Mouse (Mus musculus) layer of hippocampus, adult 11-12 months (tissue): ENCODE measurements at regions not wholly inside any gene's neighbourhood (a gene's known extent, or its start where the extent isn't known, plus 50 kb on each side); places are given as distances from the start of the nearest gene placed in this dataset.
"Not testable (repeated sequence)": the region's sequence is repeated elsewhere in the genome, so short reads cannot be mapped to it uniquely, and the experiment has no call there.

Experiments
- DNase-seq: peaks from one replicate; pipeline ENCODE4 v3.0.0; 2022; ENCODE audit warnings: low spot score

- no peak for DNase-seq
These were observed 559.2 kb upstream of the 2610301B20Rik start for GRCm38 (mm10) chr4:10315144-10315543.

- DNase-seq, result no peak
These were observed 558.4 kb upstream of the 2610301B20Rik start for GRCm38 (mm10) chr4:10315875-10316274.

DNA sequence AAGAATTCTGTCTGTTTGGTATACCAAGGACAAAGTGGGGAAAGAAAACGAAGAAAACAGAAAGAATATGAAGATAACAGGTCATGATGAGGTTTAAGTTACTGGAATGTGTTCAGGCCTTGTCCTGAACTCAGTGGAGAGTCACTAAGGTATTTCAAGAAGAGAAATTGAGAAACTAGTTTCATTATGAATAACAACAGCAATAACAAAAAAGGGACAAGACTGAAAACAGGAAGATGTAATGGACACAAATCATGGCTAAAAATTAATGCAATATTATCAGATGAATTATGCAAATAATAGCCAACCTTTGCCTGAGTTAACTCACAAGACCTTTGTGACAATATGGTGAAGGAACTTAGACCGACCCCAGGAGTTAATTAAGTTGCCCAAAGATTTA lies 530.2 kb upstream of the 2610301B20Rik start:
- DNase-seq, result no peak

DNA sequence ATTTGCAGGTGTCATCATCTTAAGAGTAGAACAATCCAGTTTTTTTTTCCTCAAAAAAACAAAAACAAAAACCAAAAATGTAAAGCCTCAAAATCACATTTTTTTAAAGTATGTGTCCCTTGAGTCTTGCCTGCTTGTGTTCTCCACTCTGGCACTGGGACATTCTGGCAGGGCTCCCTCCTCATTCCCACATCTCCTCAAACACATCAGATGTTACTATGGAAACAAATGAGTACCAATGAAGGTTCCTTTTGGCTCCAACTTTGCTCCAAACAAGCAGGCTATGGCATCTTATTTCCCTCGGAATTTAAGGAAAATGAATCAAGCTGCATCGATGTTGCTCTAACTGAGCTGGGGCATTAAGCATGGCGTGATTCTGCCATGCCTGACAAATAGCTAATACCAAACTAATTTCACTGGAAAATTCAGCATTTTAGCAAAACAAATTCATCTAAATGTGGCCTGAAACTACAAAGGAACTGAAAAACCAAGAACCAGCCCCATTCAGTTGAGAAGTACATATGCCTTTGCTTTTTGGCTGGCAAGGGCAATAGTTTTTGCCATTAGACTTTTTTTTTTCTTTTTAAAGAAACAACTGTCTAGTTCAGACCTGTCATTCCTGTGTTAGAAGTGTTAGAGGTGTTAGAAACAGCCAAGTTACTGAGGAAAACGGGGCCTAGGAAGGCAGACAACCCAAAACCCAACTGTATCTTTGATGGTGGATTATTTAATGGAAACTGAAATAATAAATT lies 522.2 kb upstream of the 2610301B20Rik start:
- peak; percentile 20 for DNase-seq

DNA sequence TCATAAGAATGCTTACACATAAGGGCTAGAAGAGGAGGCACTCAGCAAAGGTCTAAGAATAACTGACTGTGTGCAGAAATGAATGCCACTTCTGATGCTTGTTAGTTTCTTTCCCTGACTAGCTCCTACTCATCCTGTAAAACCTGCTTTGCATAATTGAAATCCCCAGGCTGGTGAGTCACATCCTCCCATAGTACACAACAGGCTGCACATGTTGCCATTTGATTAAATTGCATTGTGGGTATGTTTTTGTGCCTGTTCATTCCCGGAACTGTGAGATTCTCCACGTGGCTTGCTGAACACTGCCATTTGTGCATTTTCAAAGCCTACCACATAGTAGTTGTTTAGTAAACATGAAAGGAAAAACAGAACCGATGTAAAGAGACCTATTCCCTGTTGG lies 516.7 kb upstream of the 2610301B20Rik start:
- DNase-seq, result peak; percentile 6

DNA sequence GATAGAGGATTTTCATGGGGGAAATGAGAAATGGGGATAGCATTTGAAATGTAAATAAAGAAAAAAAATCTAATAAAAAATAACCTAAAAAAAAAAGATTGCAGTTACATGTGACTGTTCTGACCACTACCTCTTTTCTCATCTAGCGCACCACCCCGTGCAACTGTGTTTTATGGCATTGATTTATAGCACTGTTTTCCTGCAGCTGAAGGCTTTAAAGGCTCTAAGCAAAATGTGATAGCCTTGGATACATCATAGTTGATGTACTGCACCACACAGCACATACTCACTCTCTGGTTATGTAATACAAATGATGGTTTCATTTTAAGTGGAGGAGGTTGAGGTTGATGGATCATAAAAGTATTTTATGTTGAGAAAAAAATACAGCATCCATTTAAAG lies 484.5 kb upstream of the 2610301B20Rik start:
- DNase-seq, result no peak

GRCm38 (mm10) chr4:10397249-10397648 lies 477.0 kb upstream of the 2610301B20Rik start:
- no peak for DNase-seq

- DNase-seq, result no peak
These were observed 476.2 kb upstream of the 2610301B20Rik start for GRCm38 (mm10) chr4:10398075-10398474.

- no peak for DNase-seq
These were observed 474.6 kb upstream of the 2610301B20Rik start for GRCm38 (mm10) chr4:10399649-10400048.

- no peak for DNase-seq
These were observed 471.4 kb upstream of the 2610301B20Rik start for GRCm38 (mm10) chr4:10402928-10403327.

- no peak for DNase-seq
These were observed 469.9 kb upstream of the 2610301B20Rik start for GRCm38 (mm10) chr4:10404438-10404837.

DNA sequence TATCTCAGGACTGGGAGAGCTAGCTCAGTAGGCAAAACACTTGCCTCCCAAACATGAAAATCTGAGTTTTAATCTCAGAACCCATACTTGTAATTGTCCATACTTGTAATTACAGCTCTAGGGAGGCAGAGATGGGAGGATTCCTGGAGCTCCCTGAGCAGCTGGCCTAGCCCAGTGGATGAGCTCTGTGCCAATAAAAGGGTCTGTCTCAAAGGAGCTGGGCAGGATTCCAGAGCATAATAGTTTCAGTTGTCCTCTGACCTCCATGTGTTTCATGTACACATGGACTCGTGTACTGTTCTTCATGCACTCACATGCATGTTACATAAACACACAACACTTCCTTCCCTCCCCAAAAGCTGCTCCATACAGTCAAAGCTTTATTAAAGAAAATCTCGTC lies 469.2 kb upstream of the 2610301B20Rik start:
- no peak for DNase-seq

DNA sequence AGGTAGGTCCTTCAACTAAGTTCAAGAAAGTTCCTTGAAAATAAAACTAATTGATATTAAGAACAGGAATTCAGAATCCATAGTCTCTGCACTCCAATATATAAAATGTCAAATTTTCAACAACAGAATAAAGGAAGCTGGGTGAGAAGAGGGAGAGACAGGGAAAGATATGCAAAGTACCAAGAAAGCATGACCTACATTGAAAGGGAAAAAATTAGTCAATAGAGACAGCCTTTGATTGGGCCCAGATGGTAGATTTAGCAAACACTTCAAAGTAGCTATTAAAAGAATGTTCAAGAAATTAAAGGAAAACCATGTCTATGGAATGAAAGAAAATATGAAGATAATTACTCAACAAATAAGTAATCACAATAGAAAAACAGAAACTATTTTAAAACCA lies 460.0 kb upstream of the 2610301B20Rik start:
- DNase-seq, result no peak

DNA sequence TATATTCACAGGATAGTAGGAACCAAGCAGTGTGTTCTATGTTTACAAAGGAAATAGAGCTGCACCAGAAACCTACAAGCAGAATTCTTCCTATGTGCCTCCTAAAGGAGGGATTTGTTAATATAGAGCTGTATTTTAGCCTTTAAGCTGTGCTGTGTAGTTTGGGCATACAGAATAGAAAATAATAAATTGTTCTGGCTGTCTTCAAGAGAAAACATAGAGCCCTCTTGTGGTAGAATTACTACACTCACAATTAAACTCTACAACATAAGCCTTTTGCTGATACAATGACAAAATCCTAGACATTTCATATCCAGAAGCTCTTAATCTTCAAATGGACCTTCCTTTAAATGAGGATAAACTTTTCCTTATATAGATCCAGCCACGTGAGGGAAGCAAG lies 452.9 kb upstream of the 2610301B20Rik start:
- DNase-seq, result no peak

DNA sequence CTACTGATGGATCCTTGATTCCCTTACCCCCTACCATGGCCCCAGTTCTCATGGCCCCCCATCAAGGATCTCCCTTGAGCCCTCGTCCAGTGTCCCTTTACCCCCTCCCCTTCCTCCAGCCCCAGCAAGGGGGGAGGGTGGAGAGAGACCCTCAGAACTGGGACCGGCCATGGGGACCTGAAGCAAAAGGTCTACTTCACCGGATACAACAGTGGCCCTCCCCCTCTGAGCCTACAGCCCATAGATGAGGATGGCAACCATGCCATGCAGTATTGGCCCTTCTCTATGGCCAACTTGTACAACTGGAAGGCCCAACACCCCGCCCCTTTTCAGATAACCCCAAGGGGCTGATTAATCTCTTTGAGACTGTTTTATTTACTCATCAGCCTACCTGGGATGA lies 439.9 kb upstream of the 2610301B20Rik start:
- no peak for DNase-seq

- DNase-seq, result not testable (repeated sequence)
These were observed 434.4 kb upstream of the 2610301B20Rik start for GRCm38 (mm10) chr4:10439921-10440320.

- no peak for DNase-seq
These were observed 414.7 kb upstream of the 2610301B20Rik start for GRCm38 (mm10) chr4:10459603-10460002.

GRCm38 (mm10) chr4:10480936-10481335 lies 393.4 kb upstream of the 2610301B20Rik start:
- no peak for DNase-seq

- peak; percentile 4 for DNase-seq
These were observed 366.0 kb upstream of the 2610301B20Rik start for GRCm38 (mm10) chr4:10508163-10508821.

DNA sequence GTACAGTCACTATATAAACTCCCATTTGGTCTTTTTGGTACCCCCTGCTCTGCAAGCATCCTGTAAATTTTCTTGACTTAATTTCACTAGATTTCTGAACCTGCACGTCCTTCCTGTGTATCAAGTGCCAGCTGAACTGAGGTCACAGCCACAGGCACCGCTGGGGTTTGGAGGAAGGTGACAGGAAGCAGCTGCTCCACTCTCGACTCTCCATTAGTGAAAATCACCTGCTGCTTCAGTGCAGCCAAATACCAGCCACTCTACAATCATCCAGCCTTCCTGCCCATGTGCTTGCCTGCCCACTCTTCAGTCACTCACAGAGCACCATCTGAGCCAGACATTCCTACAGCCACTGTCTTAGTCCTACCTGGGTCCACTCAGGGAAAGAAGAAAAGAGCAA lies 364.3 kb upstream of the 2610301B20Rik start:
- no peak for DNase-seq

DNA sequence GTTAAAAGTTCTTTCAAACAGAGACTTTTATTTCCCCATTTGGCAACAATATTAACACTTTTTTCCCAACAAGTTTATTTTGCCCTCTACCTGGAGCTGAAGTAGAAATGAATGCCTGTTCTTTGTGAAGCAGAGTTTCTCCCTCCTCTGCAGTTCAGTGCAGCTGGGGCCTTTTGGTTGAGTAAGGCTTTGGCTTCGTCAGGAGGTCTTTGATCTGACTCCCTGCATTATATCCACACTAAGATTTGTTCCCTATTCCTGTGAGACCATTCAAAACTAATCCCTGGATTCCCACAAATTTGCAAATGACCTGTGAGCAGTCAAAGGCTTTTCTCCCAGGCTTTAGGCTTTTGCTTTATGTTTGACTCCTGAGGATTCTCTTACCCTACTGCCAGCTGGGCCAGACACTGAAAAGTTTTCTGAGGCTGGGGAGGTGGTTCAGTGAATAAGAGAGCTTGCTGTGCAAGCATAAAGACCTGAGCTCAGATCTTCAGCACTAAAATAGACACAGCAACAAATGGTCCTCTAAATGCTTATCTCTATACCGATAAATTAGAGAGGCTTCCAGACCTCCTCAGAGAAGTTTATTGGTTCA lies 323.5 kb upstream of the 2610301B20Rik start:
- DNase-seq, result no peak

DNA sequence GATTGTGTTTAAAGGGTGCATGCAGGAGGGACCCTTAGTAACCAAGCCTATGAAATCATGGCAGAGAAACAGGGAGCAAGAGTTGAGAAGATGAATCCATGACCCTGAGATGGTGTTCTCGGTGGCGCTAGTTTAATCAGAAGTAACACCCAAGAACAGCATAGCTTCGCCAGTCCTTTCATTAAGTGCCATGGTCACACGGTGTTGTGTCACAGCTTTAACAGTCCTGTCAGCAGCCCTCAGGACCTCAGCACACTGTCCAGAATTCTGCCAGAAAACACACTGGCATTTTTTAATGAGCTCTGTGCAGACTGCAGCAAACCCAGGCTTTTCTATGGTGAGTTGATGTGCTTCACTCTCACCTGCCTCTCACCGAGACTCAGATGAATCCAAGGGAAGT lies 320.6 kb upstream of the 2610301B20Rik start:
- no peak for DNase-seq

- DNase-seq, result no peak
These were observed 314.2 kb upstream of the 2610301B20Rik start for GRCm38 (mm10) chr4:10560078-10560477.
